Mouse (Mus musculus) liver (tissue): ENCODE results near the gene Fam98a.

Experiments
- DNase-seq: peaks from one replicate; pipeline ENCODE4 v3.0.0-alpha.2; 2020; ENCODE audit warnings: mixed read lengths

Fam98a gene

GRCm38 (mm10) chr17:75551512-75552400, at the start of gene Fam98a:
Gene Fam98a, minus strand, starts transcription at chr17:75551946.
- DNase-seq = peak; percentile 97

- no peak for DNase-seq
Measured at GRCm38 (mm10) chr17:75598652-75599051, 46.9 kb upstream of the Fam98a start.

GRCm38 (mm10) chr17:75582738-75583137, 31.0 kb upstream of the Fam98a start:
- no peak for DNase-seq

GRCm38 (mm10) chr17:75575608-75576007, 23.9 kb upstream of the Fam98a start:
- no peak for DNase-seq

GRCm38 (mm10) chr17:75558041-75558440, 6.3 kb upstream of the Fam98a start:
- DNase-seq = no peak

- no peak for DNase-seq
Measured at GRCm38 (mm10) chr17:75557031-75557430, 5.3 kb upstream of the Fam98a start.

- DNase-seq = peak; percentile 36
Measured at GRCm38 (mm10) chr17:75550771-75551413, 854 bp downstream of the Fam98a start.

- peak; percentile 26 for DNase-seq
Measured at GRCm38 (mm10) chr17:75544262-75544661, 7.5 kb downstream of the Fam98a start.

- DNase-seq = no peak
Measured at GRCm38 (mm10) chr17:75543434-75543833, 8.3 kb downstream of the Fam98a start.

GRCm38 (mm10) chr17:75539841-75540240, 11.9 kb downstream of the Fam98a start:
- no peak for DNase-seq

- peak; percentile 38 for DNase-seq
Measured at GRCm38 (mm10) chr17:75539130-75539529, 12.6 kb downstream of the Fam98a start.

- DNase-seq = no peak
Measured at GRCm38 (mm10) chr17:75538431-75538830, 13.3 kb downstream of the Fam98a start.

- DNase-seq = no peak
Measured at GRCm38 (mm10) chr17:75537050-75537445, 14.7 kb downstream of the Fam98a start.

- DNase-seq = no peak
Measured at GRCm38 (mm10) chr17:75536396-75537049, 15.2 kb downstream of the Fam98a start.

- no peak for DNase-seq
Measured at GRCm38 (mm10) chr17:75535612-75536011, 16.1 kb downstream of the Fam98a start.

- no peak for DNase-seq
Measured at GRCm38 (mm10) chr17:75534314-75535020, 17.3 kb downstream of the Fam98a start.

GRCm38 (mm10) chr17:75532469-75532986, 19.2 kb downstream of the Fam98a start:
- DNase-seq = no peak

GRCm38 (mm10) chr17:75529222-75529935, 22.4 kb downstream of the Fam98a start:
- no peak for DNase-seq

- DNase-seq = no peak
Measured at GRCm38 (mm10) chr17:75526411-75526810, 25.3 kb downstream of the Fam98a start.

- DNase-seq = peak; percentile 29
Measured at GRCm38 (mm10) chr17:75523812-75524211, 27.9 kb downstream of the Fam98a start.

GRCm38 (mm10) chr17:75522347-75523065, 29.2 kb downstream of the Fam98a start:
- DNase-seq = no peak
